Mouse (Mus musculus) lung, embryonic 15.5 days (tissue): Measurements from ENCODE around the gene 4932411N23Rik. TPM values are rescaled to one million over a fixed set of nuclear protein-coding genes. Genes with fewer than 3 reads are reported as not detected.
"Not testable (repeated sequence)": the region's sequence is repeated elsewhere in the genome, so short reads cannot be mapped to it uniquely, and the experiment has no call there.

Experiments used
- ATAC-seq: fragments of 200-750 bp; cut with Nextera tagmentation; 2 replicates; pipeline ENCODE4 v1.8.0; 2017; ENCODE audit warnings: moderate number of reproducible peaks, borderline replicate concordance; ENCODE audit not compliant: low FRiP score, low TSS enrichment; ENCODE audit errors: extremely low read depth
- H3K27ac ChIP-seq: fragments of 300-500 bp; sonication (generic); 2 replicates; pipeline ENCODE4 v1.5.1; 2015; ENCODE audit warnings: moderate library complexity, mild to moderate bottlenecking, inconsistent platforms
- H3K27me3 ChIP-seq: fragments of 300-500 bp; sonication (generic); 2 replicates; pipeline ENCODE4 v1.6.1; 2015; ENCODE audit warnings: inconsistent platforms
- H3K36me3 ChIP-seq: fragments of 300-500 bp; sonication (generic); 2 replicates; pipeline ENCODE4 v1.6.1; 2015; ENCODE audit warnings: inconsistent platforms
- H3K4me1 ChIP-seq: fragments of 300-500 bp; sonication (generic); 2 replicates; pipeline ENCODE4 v1.6.1; 2015; ENCODE audit warnings: inconsistent platforms
- H3K4me2 ChIP-seq: fragments of 300-500 bp; sonication (generic); 2 replicates; pipeline ENCODE4 v1.6.1; 2015; ENCODE audit warnings: inconsistent platforms, mild to moderate bottlenecking, moderate library complexity
- H3K4me3 ChIP-seq: fragments of 300-500 bp; sonication (generic); 2 replicates; pipeline ENCODE4 v1.5.1; 2015; ENCODE audit warnings: mild to moderate bottlenecking, inconsistent platforms
- H3K9ac ChIP-seq: fragments of 300-500 bp; sonication (generic); 2 replicates; pipeline ENCODE4 v1.6.1; 2015; ENCODE audit warnings: inconsistent platforms
- H3K9me3 ChIP-seq: fragments of 300-500 bp; sonication (generic); 2 replicates; pipeline ENCODE4 v1.6.1; 2016; ENCODE audit warnings: inconsistent platforms
- WGBS: fragments of 180-500 bp; shearing (Covaris S2); methylation state at CpG from one replicate; pipeline ENCODE4 v1.1.7; 2015; 5-methylcytosine and 5-hydroxymethylcytosine counted together
- polyA plus RNA-seq: library from polyadenylated mRNA; unstranded; fragments of >200 nt; fragmentation: Nextera tagmentation; extraction: Ambion mirVana; gene quantifications from 2 replicates; pipeline ENCODE4 v1.2.1, GENCODE M21; 2015

The 4932411N23Rik gene
- not detected in 2 replicates for polyA plus RNA-seq

DNA sequence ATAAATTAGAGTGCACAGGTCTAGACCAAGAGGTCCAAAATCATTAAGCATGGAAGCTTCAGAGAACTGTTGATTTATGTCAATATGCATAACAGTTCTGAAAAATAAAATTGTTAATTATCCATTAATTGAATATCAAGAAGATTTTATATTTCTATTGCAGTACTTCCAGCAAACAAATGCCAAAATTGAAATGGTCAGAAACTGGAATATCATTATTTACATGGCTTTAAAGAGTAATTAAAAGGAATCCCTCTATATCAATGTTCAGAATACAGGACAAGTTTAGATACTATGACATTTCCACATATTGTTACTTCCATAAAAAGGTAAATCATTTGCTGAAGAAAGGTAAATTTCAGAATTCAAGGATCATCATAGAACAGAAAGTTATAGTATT, at the start of gene 4932411N23Rik:
Gene 4932411N23Rik (minus strand): TSS at position 101 of the 400 bp plus-strand sequence.
- H3K27ac ChIP-seq = no peak within 1 kb of the TSS
- no peaks in the 10 kb centered on the region for H3K36me3 ChIP-seq
- H3K9me3 ChIP-seq = no peaks in the 10 kb centered on the region
- no peak within 1 kb of the TSS for H3K4me3 ChIP-seq
- H3K9ac ChIP-seq = no peak within 1 kb of the TSS
- no peak within 1 kb of the TSS for H3K4me2 ChIP-seq
- ATAC-seq = no peak
- no peaks in the 10 kb centered on the region for H3K4me1 ChIP-seq
- no peaks in the 10 kb centered on the region for H3K27me3 ChIP-seq

DNA sequence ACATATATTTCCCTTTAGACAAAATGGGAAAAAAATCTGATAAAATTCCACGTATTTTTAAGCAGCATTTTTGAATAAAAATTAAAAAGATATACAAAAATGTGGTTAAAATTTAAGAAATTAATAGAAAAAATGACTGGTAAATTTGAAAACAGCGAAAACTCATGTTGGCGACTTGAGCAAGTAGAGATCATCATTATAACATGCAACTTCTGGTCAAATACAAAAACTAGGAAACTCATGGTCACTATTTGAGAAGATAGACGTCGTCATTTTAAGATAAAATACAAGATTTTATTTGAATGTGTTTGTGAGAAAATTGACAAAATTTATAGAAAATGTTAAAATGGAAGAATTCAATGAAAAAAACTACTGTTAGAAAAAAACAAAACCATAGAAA, 35.8 kb downstream of the 4932411N23Rik start:
- Histone ChIP-seq H3K36me3 (no peaks in the 10 kb centered on the region), H3K27ac (no peak overlapping the region), H3K9me3 (no peaks in the 10 kb centered on the region), H3K27me3 (no peaks in the 10 kb centered on the region), H3K4me1 (no peaks in the 10 kb centered on the region), H3K9ac (no peak overlapping the region), H3K4me3 (no peak overlapping the region), H3K4me2 (no peak overlapping the region)
- WGBS = 78% methylated on average over 5 of the region's 5 CpGs
- no peak for ATAC-seq

DNA sequence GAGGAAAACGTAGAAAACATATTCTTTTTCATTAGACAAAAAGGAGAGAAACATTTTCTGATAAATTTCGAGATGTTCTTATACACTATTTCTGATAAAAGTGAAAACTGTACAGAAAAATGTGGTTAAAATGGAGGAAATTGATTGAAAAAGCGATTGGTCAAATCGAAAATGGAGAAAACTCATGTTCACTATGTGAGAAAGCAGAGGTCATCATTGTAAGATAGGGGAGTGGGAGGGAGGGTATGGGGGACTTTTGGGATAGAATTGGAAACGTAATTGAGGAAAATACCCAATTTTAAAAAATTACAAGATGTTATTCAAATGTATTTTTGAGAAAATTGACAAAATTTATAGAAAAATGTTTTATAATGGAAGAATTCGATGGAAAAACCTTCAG, 38.0 kb downstream of the 4932411N23Rik start:
- H3K27ac ChIP-seq, H3K9me3 ChIP-seq, ATAC-seq, H3K4me2 ChIP-seq, H3K36me3 ChIP-seq, H3K4me3 ChIP-seq, H3K27me3 ChIP-seq, H3K9ac ChIP-seq, H3K4me1 ChIP-seq: not testable (repeated sequence)
- WGBS = 73% methylated on average over 5 of the region's 6 CpGs

DNA sequence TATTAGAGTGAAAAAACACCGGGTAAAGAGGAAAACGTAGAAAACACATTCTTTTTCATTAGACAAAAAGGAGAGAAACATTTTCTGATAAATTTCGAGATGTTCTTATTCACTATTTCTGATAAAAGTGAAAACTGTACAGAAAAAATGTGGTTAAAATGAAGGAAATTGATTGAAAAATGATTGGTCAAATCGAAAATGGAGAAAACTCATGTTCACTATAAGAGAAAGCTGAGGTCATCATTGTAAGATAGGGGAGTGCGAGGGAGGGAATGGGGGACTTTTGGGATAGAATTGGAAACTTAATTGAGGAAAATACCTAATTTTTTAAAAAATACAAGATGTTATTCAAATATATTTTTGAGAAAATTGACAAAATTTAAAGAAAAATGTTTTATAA, 40.8 kb downstream of the 4932411N23Rik start:
- not testable (repeated sequence) for H3K27ac ChIP-seq, H3K27me3 ChIP-seq, H3K4me3 ChIP-seq, H3K4me2 ChIP-seq, H3K9ac ChIP-seq, H3K4me1 ChIP-seq, ATAC-seq, H3K9me3 ChIP-seq, H3K36me3 ChIP-seq
- WGBS = 73% methylated on average over 5 of the region's 5 CpGs

DNA sequence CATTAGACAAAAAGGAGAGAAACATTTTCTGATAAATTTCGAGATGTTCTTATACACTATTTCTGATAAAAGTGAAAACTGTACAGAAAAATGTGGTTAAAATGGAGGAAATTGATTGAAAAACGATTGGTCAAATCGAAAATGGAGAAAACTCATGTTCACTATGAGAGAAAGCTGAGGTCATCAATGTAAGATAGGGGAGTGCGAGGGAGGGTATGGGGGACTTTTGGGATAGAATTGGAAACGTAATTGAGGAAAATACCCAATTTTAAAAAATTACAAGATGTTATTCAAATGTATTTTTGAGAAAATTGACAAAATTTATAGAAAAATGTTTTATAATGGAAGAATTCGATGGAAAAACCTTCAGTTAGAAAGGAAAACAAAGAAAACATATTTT, 42.2 kb downstream of the 4932411N23Rik start:
- ATAC-seq, H3K4me3 ChIP-seq: not testable (repeated sequence)
- 62% methylated on average over 5 of the region's 6 CpGs for WGBS

More for the DNA sequence above, 42.2 kb downstream of the 4932411N23Rik start:
- H3K36me3 ChIP-seq, H3K4me1 ChIP-seq, H3K9ac ChIP-seq, H3K9me3 ChIP-seq, H3K4me2 ChIP-seq, H3K27ac ChIP-seq, H3K27me3 ChIP-seq: not testable (repeated sequence)

Other genes starting within 250 kb of the 4932411N23Rik start
- not detected in 2 replicates for gene Gm382, start 224.1 kb upstream of the 4932411N23Rik start, polyA plus RNA-seq